Mouse (Mus musculus) liver, embryonic 14.5 days (tissue): ENCODE measurements around the gene Megf6.

Source experiments
- CTCF ChIP-seq: IDR thresholded peaks from 2 replicates; pipeline ENCODE4 v1.5.1; 2016; ENCODE audit warnings: antibody characterized with exemption, low read depth, control low read depth
- EP300 ChIP-seq: IDR thresholded peaks from 2 replicates; pipeline ENCODE4 v1.6.1; 2016; ENCODE audit warnings: antibody characterized with exemption, low read depth

- TF ChIP-seq CTCF (no peak), EP300 (no peak)
These were observed 45.3 kb upstream of the Megf6 start for GRCm38 (mm10) chr4:154125202-154125601.
